Mouse (Mus musculus): ENCODE results near the gene Echs1. TPM values are rescaled to one million over a fixed set of nuclear protein-coding genes. Genes with fewer than 3 reads are reported as not detected.
"Not testable (repeated sequence)": the region's sequence is repeated elsewhere in the genome, so short reads cannot be mapped to it uniquely, and the experiment has no call there.

Gene Echs1
- polyA plus RNA-seq, 1 experiment: not detected

DNA sequence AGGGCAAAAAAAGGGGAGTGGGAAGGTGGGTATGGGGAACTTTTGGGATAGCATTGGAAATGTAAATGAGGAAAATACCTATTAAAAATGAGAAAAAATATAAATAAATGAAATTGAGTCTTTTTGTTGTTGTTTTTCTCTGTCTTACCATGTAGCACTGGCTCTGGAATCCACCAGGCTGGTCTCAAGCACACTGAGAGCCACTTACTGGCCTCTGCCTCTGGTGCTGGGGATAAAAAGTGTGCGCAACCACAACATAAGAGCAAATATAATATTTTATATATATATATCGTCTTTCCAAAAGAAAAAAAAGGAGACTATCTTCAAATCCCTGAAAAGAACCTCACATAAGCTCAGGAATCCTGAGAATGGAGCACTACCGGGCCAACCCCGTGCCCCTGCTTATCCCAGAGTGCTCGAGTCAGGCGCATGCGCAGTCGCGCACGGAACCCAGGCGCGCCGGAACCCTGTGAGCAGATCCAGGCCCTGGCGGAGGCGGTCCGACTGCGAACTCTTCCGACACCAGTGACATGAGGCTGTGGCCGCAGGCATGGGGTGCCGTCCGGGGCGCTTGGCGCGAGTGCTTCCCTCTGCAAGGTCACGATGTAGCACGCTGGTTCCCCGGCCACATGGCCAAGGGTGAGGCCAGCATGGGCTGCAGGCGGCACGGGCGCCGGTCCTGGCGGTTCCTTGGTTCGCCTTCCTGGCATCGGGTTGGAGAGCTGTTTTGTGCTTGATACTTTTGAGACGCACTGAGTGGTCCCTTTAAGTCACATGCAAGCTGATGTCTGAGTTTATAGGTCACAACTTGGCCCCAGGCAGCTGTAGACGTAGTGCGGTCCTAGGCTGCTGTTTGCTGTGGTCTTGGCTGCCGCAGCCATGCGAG lies 21.1 kb upstream of the Echs1 start, which contains the start of gene Mtg1:
Gene Mtg1 (plus strand): TSS at position 430 of the 886 bp plus-strand sequence.
- Histone ChIP-seq H3K4me1 (ENCODE audit: control insufficient read depth, insufficient read depth, low read length) (no peaks in the 10 kb centered on the region), H3K27ac (ENCODE audit: insufficient read depth, low read depth, low read length) (peak within 1 kb of the TSS; percentile 85), H3K4me3 (ENCODE audit: insufficient read depth, low read depth, low read length) (peak within 1 kb of the TSS; percentile 98)
- peak; percentile 74 for TF ChIP-seq POLR2A (IDR thresholded peaks at IDR 0.05; ENCODE audit: insufficient read depth, low read depth, low read length)
- TF ChIP-seq CTCF (IDR thresholded peaks at IDR 0.05; ENCODE audit: insufficient read depth, low read depth, low read length): no peak
- 2% methylated on average over 39 of the region's 39 CpGs for WGBS

DNA sequence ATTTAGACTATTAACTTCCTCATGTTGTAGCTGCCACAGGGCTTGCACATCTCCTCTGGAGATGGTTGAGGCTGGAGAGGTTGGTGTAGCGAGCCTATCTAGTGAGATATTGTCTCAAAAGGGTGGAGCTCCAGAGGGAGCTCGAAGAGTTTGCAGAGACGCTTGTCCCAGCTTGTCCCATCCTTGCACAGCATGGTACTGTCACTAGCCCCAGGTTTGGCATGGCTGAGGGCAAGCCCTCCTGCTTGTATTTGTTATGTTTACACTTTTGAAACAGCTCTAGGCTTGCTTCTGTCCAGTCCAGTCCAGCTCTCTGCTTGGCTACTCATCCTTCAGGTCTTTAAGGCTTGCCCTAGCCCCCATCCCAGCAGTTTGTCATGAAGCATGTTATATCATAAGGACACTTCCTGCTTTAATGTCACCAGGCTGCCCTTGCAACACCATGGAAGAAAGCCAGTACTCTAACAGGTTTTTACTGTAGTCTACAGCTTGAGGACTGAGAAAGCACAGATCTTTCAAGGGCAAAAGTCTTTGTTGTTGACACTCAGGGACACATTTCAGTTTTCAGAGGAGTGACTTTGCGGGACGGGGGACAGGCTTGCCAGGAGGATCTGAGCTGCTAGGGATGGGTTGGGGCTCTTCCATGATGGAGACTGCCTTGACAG lies 19.0 kb upstream of the Echs1 start:
- 87% methylated on average over 5 of the region's 5 CpGs for WGBS

DNA sequence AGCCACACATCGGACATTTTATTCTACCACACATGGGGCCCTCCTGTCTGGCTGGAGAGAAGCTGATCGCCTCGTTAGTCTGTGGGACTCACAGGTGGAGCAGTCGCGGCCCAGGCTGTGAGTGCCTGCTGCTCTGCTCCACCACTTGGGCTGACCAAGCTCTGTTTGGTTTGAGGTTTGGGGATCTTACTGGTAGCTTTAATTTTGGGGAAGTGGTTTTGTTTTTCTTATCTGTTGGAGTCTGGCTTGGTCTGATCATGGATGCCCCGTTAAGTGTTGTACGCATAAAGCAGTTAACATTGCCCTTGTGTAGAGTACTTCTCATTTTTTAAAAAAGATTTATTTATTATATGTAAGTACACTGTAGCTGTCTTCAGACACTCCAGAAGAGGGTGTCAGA lies 17.8 kb upstream of the Echs1 start:
- H3K4me1 ChIP-seq (ENCODE audit: control insufficient read depth, insufficient read depth, low read length); H3K27ac ChIP-seq (ENCODE audit: insufficient read depth, low read depth, low read length); H3K4me3 ChIP-seq (ENCODE audit: insufficient read depth, low read depth, low read length): not testable (repeated sequence)
- WGBS: 85% methylated on average over 7 of the region's 7 CpGs

More for the DNA sequence above, 19.0 kb upstream of the Echs1 start:
- H3K4me3 ChIP-seq (ENCODE audit: insufficient read depth, low read depth, low read length): no peak overlapping the region
- no peak overlapping the region for H3K27ac ChIP-seq (ENCODE audit: insufficient read depth, low read depth, low read length)
- TF ChIP-seq CTCF (IDR thresholded peaks at IDR 0.05; ENCODE audit: insufficient read depth, low read depth, low read length): no peak
- TF ChIP-seq POLR2A (IDR thresholded peaks at IDR 0.05; ENCODE audit: insufficient read depth, low read depth, low read length): no peak
- H3K4me1 ChIP-seq (ENCODE audit: control insufficient read depth, insufficient read depth, low read length): no peaks in the 10 kb centered on the region

DNA sequence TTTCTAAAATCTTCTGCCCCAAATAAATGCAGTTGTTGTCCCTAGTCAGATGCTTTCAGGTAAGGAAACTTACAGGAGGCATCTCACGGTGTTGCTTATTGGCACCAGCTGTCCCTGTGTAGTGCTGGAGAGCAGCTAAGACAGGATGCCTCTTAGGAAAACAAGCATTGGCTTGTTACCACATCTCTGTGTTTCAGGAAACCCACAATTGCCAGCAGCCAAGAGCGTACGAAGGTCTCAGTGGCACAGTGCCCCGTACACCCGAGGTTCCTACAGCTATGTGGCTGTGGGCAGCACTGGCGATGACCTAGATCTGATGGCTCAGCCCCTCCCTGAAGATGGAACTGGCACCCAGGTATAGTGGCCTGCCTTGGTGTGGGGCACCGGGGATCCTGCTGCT lies 15.9 kb upstream of the Echs1 start:
- 88% methylated on average over 7 of the region's 7 CpGs for WGBS
- H3K4me3 ChIP-seq (ENCODE audit: insufficient read depth, low read depth, low read length); H3K4me1 ChIP-seq (ENCODE audit: control insufficient read depth, insufficient read depth, low read length); H3K27ac ChIP-seq (ENCODE audit: insufficient read depth, low read depth, low read length): not testable (repeated sequence)

GRCm38 (mm10) chr7:140127911-140128310 lies 11.6 kb upstream of the Echs1 start:
- Histone ChIP-seq H3K4me3 (ENCODE audit: insufficient read depth, low read depth, low read length) (no peak overlapping the region), H3K27ac (ENCODE audit: insufficient read depth, low read depth, low read length) (no peak overlapping the region), H3K4me1 (ENCODE audit: control insufficient read depth, insufficient read depth, low read length) (0 out of 2 replicates have a peak, but pooled peaks cover 5% of the 10 kb centered on the region)
- 83% methylated on average over 2 of the region's 2 CpGs for WGBS
- TF ChIP-seq POLR2A (IDR thresholded peaks at IDR 0.05; ENCODE audit: insufficient read depth, low read depth, low read length) (no peak), CTCF (IDR thresholded peaks at IDR 0.05; ENCODE audit: insufficient read depth, low read depth, low read length) (no peak)

DNA sequence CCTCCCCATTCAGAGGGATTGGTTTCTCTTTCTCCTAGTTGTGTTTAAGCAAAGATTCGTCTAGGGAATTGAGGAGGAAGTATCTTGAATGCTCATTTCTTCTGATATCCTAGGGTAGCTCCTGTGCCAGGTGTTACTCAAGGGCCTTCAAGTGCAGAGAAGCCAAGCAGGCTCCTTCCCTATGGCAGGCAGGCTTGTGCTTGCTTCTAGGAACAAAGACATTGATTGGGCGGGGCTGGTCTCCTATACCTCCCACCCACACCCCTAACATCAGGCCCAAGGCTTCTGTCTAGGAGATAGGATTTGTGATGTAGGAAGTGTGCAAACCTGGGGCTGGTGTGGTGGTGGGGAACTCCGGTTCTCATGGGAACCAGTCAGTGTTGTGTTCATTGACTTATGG lies 10.7 kb upstream of the Echs1 start:
- no peak overlapping the region for H3K27ac ChIP-seq (ENCODE audit: insufficient read depth, low read depth, low read length)
- WGBS: 91% methylated on average over 3 of the region's 3 CpGs
- H3K4me1 ChIP-seq (ENCODE audit: control insufficient read depth, insufficient read depth, low read length): 0 out of 2 replicates have a peak, but pooled peaks cover 5% of the 10 kb centered on the region
- no peak overlapping the region for H3K4me3 ChIP-seq (ENCODE audit: insufficient read depth, low read depth, low read length)
- TF ChIP-seq POLR2A (IDR thresholded peaks at IDR 0.05; ENCODE audit: insufficient read depth, low read depth, low read length): no peak
- TF ChIP-seq CTCF (IDR thresholded peaks at IDR 0.05; ENCODE audit: insufficient read depth, low read depth, low read length): no peak

DNA sequence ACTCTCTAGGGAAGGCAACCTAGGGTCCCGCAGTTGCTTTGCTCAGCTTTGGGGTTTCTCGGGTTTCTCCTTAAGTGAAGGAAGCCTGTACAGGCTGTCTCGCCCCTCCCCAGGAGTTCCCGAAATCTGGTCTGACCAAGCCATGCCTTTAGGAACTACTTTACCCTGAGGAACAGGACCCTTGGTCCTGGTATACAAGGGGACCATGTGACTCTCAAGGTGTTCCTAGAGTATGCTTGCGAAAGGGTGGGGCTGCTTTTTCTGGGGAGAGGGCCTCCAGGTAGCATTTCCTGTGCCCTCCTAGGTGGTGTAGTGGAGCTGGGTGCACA lies 9.7 kb upstream of the Echs1 start:
- Histone ChIP-seq H3K4me1 (ENCODE audit: control insufficient read depth, insufficient read depth, low read length) (0 out of 2 replicates have a peak, but pooled peaks cover 5% of the 10 kb centered on the region), H3K4me3 (ENCODE audit: insufficient read depth, low read depth, low read length) (peak overlapping the region; percentile 62), H3K27ac (ENCODE audit: insufficient read depth, low read depth, low read length) (no peak overlapping the region)
- 8% methylated on average over 5 of the region's 5 CpGs for WGBS
- TF ChIP-seq POLR2A (IDR thresholded peaks at IDR 0.05; ENCODE audit: insufficient read depth, low read depth, low read length) (no peak), CTCF (IDR thresholded peaks at IDR 0.05; ENCODE audit: insufficient read depth, low read depth, low read length) (no peak)

- Histone ChIP-seq H3K4me3 (ENCODE audit: insufficient read depth, low read depth, low read length) (peak overlapping the region; percentile 62), H3K27ac (ENCODE audit: insufficient read depth, low read depth, low read length) (no peak overlapping the region), H3K4me1 (ENCODE audit: control insufficient read depth, insufficient read depth, low read length) (0 out of 2 replicates have a peak, but pooled peaks cover 5% of the 10 kb centered on the region)
- WGBS: 1% methylated on average over 40 of the region's 40 CpGs
- TF ChIP-seq CTCF (IDR thresholded peaks at IDR 0.05; ENCODE audit: insufficient read depth, low read depth, low read length): no peak
- no peak for TF ChIP-seq POLR2A (IDR thresholded peaks at IDR 0.05; ENCODE audit: insufficient read depth, low read depth, low read length)
Measured at GRCm38 (mm10) chr7:140125278-140126021, 9.2 kb upstream of the Echs1 start.

DNA sequence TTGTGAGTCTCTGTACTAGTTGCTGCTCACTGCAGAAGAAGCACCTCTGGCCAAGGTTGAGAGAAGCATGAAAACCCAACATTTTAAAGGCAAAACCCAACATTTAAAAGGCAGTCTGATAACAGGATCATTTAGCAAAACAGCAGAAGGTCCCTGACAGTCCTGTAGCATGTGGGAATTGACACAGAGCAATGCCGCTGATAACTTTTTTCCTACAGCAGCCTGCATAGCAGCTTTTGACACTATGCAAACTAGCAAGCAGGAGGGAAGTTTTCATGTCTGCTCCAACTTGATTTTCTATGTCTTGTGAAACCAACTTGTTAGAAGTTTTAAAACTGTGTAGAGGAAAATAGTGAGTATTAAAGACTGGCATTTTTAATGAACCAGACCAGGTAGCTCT lies 8.1 kb upstream of the Echs1 start:
- H3K27ac ChIP-seq (ENCODE audit: insufficient read depth, low read depth, low read length): no peak overlapping the region

More for the DNA sequence above, 8.1 kb upstream of the Echs1 start:
- WGBS: 91% methylated on average over 1 of the region's 1 CpGs
- Histone ChIP-seq H3K4me3 (ENCODE audit: insufficient read depth, low read depth, low read length) (no peak overlapping the region), H3K4me1 (ENCODE audit: control insufficient read depth, insufficient read depth, low read length) (0 out of 2 replicates have a peak, but pooled peaks cover 5% of the 10 kb centered on the region)
- TF ChIP-seq CTCF (IDR thresholded peaks at IDR 0.05; ENCODE audit: insufficient read depth, low read depth, low read length) (no peak), POLR2A (IDR thresholded peaks at IDR 0.05; ENCODE audit: insufficient read depth, low read depth, low read length) (no peak)

Measured in olfactory bulb, adult 2 months (tissue).